ENCODE assay signal across 8 mouse cellular contexts in genomic region chr11:76846878-76847222, GRCm38 (mm10). TPM values are rescaled to one million over a fixed set of nuclear protein-coding genes. Genes with fewer than 3 reads are reported as not detected.
DNase-seq lines count a peak whose midpoint lies in the region; ATAC-seq and TF ChIP-seq lines count a peak whose summit lies in the region.

Cpd (minus strand) TSS chr11:76847018.

- intact Hi-C loops in heart, postnatal 36 days (cut with DNase I), result loop anchor here (2.0 to 5.0 kb wide), 2 partner anchors 58 to 100 kb away; no protein-coding TSS in a partner anchor

- TF ChIP-seq CTCF in G1E (IDR thresholded peaks at IDR 0.05; ENCODE audit: low read depth, low read length), result no peak
- peak; percentile 47 for TF ChIP-seq CTCF in layer of hippocampus, adult 2 months (conservative IDR thresholded peaks at IDR 0.05)
- TF ChIP-seq CTCF in lung, embryonic 14.5 days (IDR thresholded peaks at IDR 0.05; ENCODE audit: low read depth), result no peak
- TF ChIP-seq CTCF in olfactory bulb, adult 2 months (IDR thresholded peaks at IDR 0.05; ENCODE audit: insufficient read depth, low read depth, low read length), result no peak
- no peak for TF ChIP-seq CTCF in thymus, adult 2 months (IDR thresholded peaks at IDR 0.05; ENCODE audit: borderline replicate concordance, control insufficient read depth, extremely low read depth, insufficient read depth, low read length, poor library complexity)

- peak within 1 kb of the TSS; percentile 88 for H3K9ac ChIP-seq in forebrain, embryonic 16.5 days (replicated peaks; ENCODE audit: low read depth, low read length)
- H3K9ac ChIP-seq in lung, embryonic 14.5 days, result peak within 1 kb of the TSS; percentile 83

- H3K27me3 ChIP-seq in G1E (ENCODE audit: insufficient read depth, low read length), result no peaks in the 10 kb centered on the region
- no peaks in the 10 kb centered on the region for H3K27me3 ChIP-seq in forebrain, embryonic 16.5 days (replicated peaks; ENCODE audit: control insufficient read depth, insufficient read depth, low read length)
- no peaks in the 10 kb centered on the region for H3K27me3 ChIP-seq in lung, embryonic 14.5 days (ENCODE audit: insufficient read depth, low read length)
- peaks cover 8% of the 10 kb centered on the region for H3K27me3 ChIP-seq in thymus, adult 2 months (ENCODE audit: control insufficient read depth, insufficient read depth, low read length)

- peak within 1 kb of the TSS; percentile 99 for H3K4me3 ChIP-seq in G1E (ENCODE audit: low read depth, low read length)
- H3K4me3 ChIP-seq in forebrain, embryonic 16.5 days (replicated peaks; ENCODE audit: low read length), result peak within 1 kb of the TSS; percentile 93
- H3K4me3 ChIP-seq in layer of hippocampus, adult 2 months, result peak within 1 kb of the TSS; percentile 95
- peak within 1 kb of the TSS; percentile 92 for H3K4me3 ChIP-seq in lung, embryonic 14.5 days (ENCODE audit: low read depth, low read length)
- H3K4me3 ChIP-seq in olfactory bulb, adult 2 months (ENCODE audit: insufficient read depth, low read depth, low read length), result peak within 1 kb of the TSS; percentile 98
- H3K4me3 ChIP-seq in thymus, adult 2 months (ENCODE audit: control insufficient read depth, insufficient read depth, low read length), result peak within 1 kb of the TSS; percentile 74

- peak within 1 kb of the TSS; percentile 85 for H3K27ac ChIP-seq in forebrain, embryonic 16.5 days (ENCODE audit: low read length)
- peak within 1 kb of the TSS; percentile 96 for H3K27ac ChIP-seq in layer of hippocampus, adult 2 months
- peak within 1 kb of the TSS; percentile 85 for H3K27ac ChIP-seq in lung, embryonic 14.5 days (ENCODE audit: low read depth)
- H3K27ac ChIP-seq in olfactory bulb, adult 2 months (ENCODE audit: insufficient read depth, low read depth, low read length), result peak within 1 kb of the TSS; percentile 78
- H3K27ac ChIP-seq in thymus, adult 2 months (ENCODE audit: control insufficient read depth, insufficient read depth, low read length), result no peak within 1 kb of the TSS

- peaks cover 21% of the 10 kb centered on the region for H3K4me1 ChIP-seq in G1E (ENCODE audit: insufficient read depth, low read depth, low read length)
- H3K4me1 ChIP-seq in forebrain, embryonic 16.5 days (replicated peaks; ENCODE audit: control insufficient read depth, insufficient read depth, low read length), result peaks cover 29% of the 10 kb centered on the region
- peaks cover 10% of the 10 kb centered on the region; the same call in 1 of the 2 replicates for H3K4me1 ChIP-seq in lung, embryonic 14.5 days (ENCODE audit: insufficient read depth)
- H3K4me1 ChIP-seq in olfactory bulb, adult 2 months (ENCODE audit: control insufficient read depth, insufficient read depth, low read length), result peaks cover 6% of the 10 kb centered on the region; the same call in 1 of the 2 replicates
- peaks cover 7% of the 10 kb centered on the region for H3K4me1 ChIP-seq in thymus, adult 2 months (replicated peaks; ENCODE audit: control insufficient read depth, insufficient read depth, low read length)

- WGBS in forebrain, embryonic 16.5 days, result under 1% methylated on average over 29 of the region's 29 CpGs
- WGBS in lung, embryonic 14.5 days, result under 1% methylated on average over 29 of the region's 29 CpGs
- 2% methylated on average over 29 of the region's 29 CpGs for WGBS in olfactory bulb, adult 2 months
- WGBS in thymus, adult 2 months, result under 1% methylated on average over 29 of the region's 29 CpGs

- peak; percentile 93 for TF ChIP-seq POLR2A in olfactory bulb, adult 2 months (IDR thresholded peaks at IDR 0.05; ENCODE audit: insufficient read depth, low read depth, low read length)
- no peak for TF ChIP-seq POLR2A in thymus, adult 2 months (IDR thresholded peaks at IDR 0.05; ENCODE audit: control insufficient read depth, extremely low read depth, insufficient read depth, low read length, poor library complexity)

- H3K36me3 ChIP-seq in G1E (replicated peaks), result peaks cover 20% of the 10 kb centered on the region
- no peaks in the 10 kb centered on the region for H3K36me3 ChIP-seq in forebrain, embryonic 16.5 days (ENCODE audit: control insufficient read depth, insufficient read depth)
- H3K36me3 ChIP-seq in lung, embryonic 14.5 days (ENCODE audit: insufficient read depth), result no peaks in the 10 kb centered on the region
- H3K36me3 ChIP-seq in thymus, adult 2 months (ENCODE audit: control insufficient read depth, insufficient read depth, low read length), result no peaks in the 10 kb centered on the region

- DNase-seq in G1E (ENCODE audit: low spot score), result peak; percentile 93
- peak; percentile 95 to 98 for DNase-seq in cerebellum, adult 18-20 months
- peak; percentile 95 for DNase-seq in heart, postnatal 36 days
- DNase-seq in layer of hippocampus, adult 2 months (ENCODE audit: low spot score in 2 of 2), result peak; percentile 97 to 98
- peak; percentile 100 for DNase-seq in lung, embryonic 14.5 days
- peak; percentile 84 for DNase-seq in thymus, adult 2 months

- H3K9me3 ChIP-seq in G1E (replicated peaks), result peaks cover 5% of the 10 kb centered on the region; the same call in 1 of the 2 replicates
- H3K9me3 ChIP-seq in forebrain, embryonic 16.5 days (ENCODE audit: control insufficient read depth, low read length), result no peaks in the 10 kb centered on the region
- no peaks in the 10 kb centered on the region for H3K9me3 ChIP-seq in lung, embryonic 14.5 days (ENCODE audit: low read depth, low read length)

- H3K4me2 ChIP-seq in forebrain, embryonic 16.5 days (ENCODE audit: low read length), result peak within 1 kb of the TSS; percentile 93
- H3K4me2 ChIP-seq in lung, embryonic 14.5 days, result peak within 1 kb of the TSS; percentile 98

- peak; percentile 91 for ATAC-seq in G1E (ENCODE audit: extremely low read depth, insufficient number of reproducible peaks, low FRiP score, poor library complexity, severe bottlenecking)
- ATAC-seq in forebrain, embryonic 16.5 days, result peak; percentile 100
- ATAC-seq in lung, embryonic 14.5 days (ENCODE audit: insufficient read depth), result peak; percentile 100

RNA-seq across cellular contexts. Expression of gene Cpd, which starts in this region (rescaled TPM):
- 421 and 456 TPM in 2 replicates for total RNA-seq in G1E (2014; fragmentation: Nextera tagmentation)
- total RNA-seq in G1E (2017), result 152 and 167 TPM in 2 replicates
- polyA plus RNA-seq in G1E (2012), result 49.7 and 52.1 TPM in 2 replicates
- polyA plus RNA-seq in forebrain, embryonic 16.5 days (2015; fragmentation: Nextera tagmentation; extraction: Ambion mirVana), result 7.0 and 7.4 TPM in 2 replicates
- total RNA-seq in heart, postnatal 36 days (2021), result 10 to 100 TPM; 43.3 to 44.9 TPM
- total RNA-seq in layer of hippocampus, adult 2 months (2021), result 10 to 100 TPM; 60.0 to 62.3 TPM
- 33.4 and 37.6 TPM in 2 replicates for polyA plus RNA-seq in lung, embryonic 14.5 days (2014; fragmentation: Nextera tagmentation; extraction: Ambion mirVana)
- polyA plus RNA-seq in olfactory bulb, adult 2 months (2012; ENCODE audit: insufficient read depth, insufficient read length, low replicate concordance, missing spikeins), result not detected in 2 replicates
- polyA plus RNA-seq in thymus, adult 2 months (2012; rRNA removed), result 6.7 and 7.5 TPM in 2 replicates
